Mouse (Mus musculus) heart, postnatal 4 days (tissue): ENCODE data around the gene Fgf8. TPM values are rescaled to one million over a fixed set of nuclear protein-coding genes. Genes with fewer than 3 reads are reported as not detected.

Experiments used
- DNase-seq: peaks from one replicate; pipeline ENCODE4 v3.0.0; 2021
- total RNA-seq, 2 experiments: library from RNA; stranded (reverse); gene quantifications; 2 replicates each; pipeline ENCODE4 v1.2.3; 2021

Gene Fgf8
- total RNA-seq, 2 experiments from 2014 or later, result 0.45 TPM; not detected in 1

DNA sequence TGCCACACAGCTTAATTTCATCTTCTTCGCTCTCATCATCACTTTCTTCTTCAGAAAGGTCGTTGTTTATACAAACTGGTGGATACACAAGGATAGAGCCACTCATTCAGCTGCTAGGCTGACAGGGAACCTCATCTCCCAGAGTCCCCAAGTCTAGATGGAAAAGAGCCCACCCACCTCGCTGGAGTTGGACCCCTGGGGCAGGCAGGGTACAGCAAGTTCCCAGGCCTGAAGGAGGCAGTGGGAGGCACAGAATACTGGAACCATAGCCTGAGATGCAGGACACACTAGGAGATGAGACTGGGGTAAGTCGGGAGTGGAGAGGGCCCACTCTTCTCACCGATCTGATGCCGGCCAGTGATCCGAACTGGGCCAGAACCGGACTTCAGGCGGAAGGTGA, 5.5 kb upstream of the Fgf8 start:
- no peak for DNase-seq

DNA sequence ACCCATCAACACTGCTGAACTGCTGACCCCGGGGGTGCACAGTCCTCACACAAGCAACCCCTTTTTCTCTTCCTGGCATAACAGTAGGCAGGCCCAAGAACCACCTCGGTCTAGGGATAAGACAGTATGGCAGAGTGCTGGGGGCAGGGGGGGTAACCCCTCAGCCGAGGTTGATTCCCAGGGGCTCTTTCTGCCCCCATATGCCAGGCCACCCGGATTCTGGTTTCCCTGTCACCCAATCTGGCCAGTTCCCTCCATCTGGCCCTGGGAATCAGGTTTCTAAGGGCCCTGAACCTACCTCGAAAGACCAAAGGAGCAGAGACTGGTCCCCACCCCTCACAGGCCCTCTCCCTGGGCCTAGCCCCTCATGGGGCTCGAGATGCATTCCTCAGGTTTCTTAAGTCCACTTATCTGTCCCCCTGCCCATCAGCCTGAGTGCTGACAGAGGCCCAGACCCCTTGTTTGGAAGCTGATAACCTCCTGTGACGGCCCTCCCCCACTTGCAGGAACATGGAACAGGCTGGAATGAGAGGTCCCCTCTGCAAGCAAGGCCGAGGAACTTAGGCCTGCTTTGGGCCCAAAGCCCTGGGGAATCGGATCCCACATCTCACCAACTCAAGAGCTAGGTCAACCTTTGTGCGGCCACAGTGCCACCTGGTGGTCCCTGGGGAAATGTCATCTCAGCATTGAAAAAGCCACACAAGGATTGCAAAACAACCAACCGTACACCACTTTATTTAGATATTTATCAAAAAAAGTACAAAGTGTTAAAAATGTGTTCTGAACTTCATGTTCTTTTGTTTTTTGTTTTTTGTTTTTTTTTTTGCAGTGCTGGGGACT, 4.5 kb upstream of the Fgf8 start:
- DNase-seq, result peak; percentile 90

DNA sequence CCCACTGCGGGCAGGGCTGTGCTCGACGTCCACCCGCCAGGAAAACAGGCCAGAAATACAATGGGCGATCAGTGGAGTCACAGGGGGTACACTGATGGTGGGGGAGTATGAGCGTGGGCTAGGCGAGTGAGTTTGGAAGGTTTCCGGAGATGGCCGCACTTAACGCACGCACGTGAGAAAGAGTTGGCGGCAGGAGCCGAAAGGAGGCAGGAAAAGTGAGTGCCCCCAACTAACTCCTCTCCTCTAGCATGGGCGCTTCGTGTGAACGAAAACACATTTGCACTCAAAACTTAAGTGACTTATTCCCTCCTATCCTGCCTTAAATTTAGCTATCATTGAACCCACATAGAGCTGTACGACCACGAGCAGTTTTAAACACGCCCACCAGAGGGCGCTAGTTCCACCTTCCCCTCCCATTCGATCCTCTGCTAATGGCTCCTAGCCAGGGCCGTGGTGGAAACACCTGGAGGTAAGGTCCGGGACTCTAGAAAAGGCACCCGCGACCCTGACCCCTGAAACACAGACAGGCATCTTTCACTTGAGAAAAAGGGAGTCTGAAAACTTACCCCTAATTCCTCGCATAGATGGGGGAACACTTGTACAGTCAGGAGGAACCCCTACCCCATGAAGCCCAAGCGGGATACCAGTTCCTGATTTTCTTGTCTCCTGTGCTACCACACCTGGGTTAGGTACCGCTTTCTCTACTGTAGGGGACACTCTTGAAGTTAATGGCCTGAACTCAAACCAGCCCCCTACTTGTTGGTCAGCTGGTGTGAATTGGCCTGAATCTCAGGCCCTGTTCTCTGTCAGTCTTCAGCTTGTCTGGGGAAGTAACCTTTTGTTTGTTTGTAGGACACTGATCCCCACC, 3.7 kb upstream of the Fgf8 start:
- peak; percentile 84 for DNase-seq

DNA sequence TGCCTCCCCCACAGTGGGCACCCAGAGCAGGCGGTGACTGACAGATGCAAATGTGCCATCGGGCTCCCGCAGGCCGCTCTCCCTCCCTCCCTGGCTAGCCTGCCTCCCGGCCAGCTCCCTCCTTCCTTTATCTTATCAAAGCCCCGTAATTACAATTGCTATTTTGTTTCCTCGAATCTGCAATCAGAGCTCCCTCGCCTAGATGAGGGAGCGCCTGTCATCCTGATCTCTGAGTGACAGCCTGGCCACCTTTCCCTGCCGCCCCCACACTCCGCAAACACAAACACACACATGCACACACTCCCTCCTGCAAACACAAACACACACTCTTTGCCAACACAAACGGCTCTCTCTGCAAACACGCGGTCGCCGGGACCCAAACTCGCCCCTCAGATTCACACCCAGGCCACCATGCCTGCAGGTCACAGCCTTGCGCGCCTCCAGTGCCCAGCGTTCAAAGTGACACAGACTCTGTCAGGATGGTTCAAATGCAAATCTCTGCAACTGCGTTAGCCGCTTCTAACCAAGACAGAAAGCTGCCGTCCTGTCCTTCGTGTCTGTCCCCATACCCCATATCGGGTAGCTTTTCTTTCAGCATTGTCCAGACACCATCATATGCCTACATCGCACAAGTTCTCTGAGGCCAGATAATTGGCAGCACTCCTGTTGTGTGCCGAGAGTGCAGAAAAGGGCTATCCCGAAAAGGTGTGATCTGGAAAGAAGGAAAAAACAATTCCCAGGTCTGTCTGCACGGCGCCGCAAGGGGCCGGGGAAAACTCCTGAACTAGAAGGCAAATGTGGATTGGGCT, 2.8 kb upstream of the Fgf8 start:
- no peak for DNase-seq

GRCm38 (mm10) chr19:45743619-45744018, 904 bp upstream of the Fgf8 start:
- no peak for DNase-seq

DNA sequence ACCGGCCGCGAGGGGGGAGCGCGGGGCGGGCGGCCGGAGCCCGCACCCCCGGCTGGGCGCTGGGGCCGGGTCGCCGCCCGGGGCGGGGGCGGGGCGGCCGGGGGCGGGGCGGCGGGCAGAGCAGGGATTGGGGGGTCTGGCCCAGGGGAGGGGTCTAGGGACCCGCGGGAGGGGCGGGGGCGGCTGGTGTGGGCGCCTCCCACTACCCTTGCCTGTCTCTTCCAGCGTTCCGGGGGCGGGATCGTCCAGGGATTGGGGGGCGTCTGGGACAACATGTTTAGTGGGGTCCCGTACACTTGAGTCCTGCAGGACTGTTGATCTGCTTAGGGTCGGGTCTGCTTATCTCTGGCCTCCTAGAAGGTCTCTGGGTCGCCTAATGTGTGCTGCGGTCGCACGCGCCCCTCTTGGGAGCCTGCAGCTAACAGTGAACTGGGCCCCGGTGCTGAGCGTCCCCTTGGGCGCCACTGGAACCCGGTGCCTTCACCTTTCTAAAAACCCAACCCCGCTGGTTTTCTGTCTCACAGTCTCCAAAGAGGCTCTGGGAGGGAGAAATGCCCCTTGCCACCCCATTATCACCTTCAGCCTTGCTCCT, 365 bp upstream of the Fgf8 start:
- no peak for DNase-seq

DNA sequence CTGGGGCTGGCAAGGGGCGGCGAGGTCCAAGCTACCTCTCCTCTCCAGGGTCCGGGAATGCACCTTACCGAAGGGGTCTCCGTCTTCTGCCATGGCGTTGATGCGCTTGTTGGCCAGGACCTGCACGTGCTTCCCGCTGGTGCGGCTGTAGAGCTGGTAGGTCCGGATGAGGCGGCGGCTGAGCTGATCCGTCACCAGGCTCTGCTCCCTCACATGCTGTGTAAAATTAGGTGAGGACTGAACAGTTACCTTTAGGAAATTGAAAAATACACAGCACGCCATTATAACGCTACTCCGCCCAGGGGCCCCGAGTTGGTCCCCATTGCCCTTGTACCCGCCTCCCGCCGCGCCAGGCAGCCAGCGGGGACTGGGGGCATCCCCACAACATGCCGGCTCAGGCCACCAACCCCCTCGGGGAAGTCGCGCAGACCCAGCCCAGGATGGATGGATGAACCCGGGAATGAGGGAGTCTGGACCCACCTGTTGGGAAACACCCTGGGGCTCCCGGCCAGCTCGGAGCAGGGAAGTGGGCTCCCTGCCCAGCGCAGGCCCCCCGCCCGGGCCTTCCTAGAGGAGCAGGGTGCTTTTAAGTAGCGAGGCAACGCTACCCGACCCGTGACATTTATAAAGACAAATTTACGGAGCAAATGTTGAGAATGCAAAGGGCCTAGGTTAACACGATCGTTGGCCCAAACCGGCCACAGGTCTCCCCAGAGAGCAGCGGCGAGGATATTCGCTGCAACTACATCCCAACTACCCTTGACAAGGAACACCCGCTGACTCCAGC, 1.1 kb downstream of the Fgf8 start:
- no peak for DNase-seq

DNA sequence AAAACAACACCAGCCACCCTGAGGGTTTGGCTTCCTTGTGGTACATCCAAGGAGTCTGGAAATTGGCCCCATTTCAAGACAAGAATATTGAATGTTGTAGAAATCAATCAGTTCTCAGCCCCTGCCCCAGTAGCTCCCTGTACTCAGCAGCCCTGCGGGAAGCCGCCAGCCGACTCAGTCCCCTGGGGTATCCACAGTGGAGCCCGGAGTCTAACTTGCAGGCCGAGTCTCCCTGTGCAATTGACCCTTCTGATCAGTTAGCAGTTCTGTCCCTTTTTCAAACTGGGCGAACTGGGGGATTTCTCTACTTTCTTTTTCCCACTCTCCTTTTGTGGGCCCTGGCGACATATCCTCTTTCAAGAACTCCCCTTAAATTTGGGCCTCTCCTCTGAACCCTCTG, 1.9 kb downstream of the Fgf8 start:
- DNase-seq, result no peak

GRCm38 (mm10) chr19:45740233-45740632, 2.5 kb downstream of the Fgf8 start:
- no peak for DNase-seq

GRCm38 (mm10) chr19:45738521-45738920, 4.2 kb downstream of the Fgf8 start:
- DNase-seq, result no peak

- DNase-seq, result no peak
Observed at GRCm38 (mm10) chr19:45737846-45738484, 4.8 kb downstream of the Fgf8 start.

GRCm38 (mm10) chr19:45737208-45737845, 5.4 kb downstream of the Fgf8 start:
- DNase-seq, result no peak

DNA sequence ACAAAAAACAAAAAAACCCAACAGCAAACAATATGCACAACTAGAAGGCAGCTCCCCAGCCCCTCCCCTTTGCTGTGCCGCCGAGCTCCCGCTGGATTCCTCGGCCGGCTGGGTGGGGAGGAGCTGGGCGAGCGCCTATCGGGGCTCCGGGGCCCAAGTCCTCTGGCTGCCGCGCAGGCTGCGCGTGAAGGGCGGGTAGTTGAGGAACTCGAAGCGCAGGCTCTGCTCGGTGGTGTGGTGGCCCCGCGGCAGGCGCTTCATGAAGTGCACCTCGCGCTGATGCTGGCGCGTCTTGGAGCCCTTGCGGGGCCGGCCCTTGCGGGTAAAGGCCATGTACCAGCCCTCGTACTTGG, 5.9 kb downstream of the Fgf8 start:
- DNase-seq, result peak; percentile 71

DNA sequence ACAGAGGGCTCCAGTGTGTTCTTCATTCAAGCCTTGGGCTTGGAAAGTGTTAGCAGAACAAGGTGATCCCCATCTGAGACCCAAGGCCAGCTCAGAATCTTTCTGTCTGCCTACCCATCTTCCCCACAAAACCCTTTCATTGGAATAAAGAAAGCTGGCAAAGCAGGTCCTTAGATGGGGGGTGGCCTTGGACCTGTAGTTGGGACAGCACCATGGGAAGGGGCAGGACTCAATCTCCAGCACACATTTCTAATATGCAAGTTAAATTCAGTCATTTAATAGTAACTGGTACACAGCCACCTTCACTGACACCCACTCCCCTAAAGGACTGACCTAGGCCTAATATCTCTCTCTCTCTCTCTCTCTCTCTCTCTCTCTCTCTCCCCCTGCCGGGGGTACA, 6.5 kb downstream of the Fgf8 start:
- no peak for DNase-seq

GRCm38 (mm10) chr19:45734762-45735161, 8.0 kb downstream of the Fgf8 start:
- DNase-seq, result no peak

DNA sequence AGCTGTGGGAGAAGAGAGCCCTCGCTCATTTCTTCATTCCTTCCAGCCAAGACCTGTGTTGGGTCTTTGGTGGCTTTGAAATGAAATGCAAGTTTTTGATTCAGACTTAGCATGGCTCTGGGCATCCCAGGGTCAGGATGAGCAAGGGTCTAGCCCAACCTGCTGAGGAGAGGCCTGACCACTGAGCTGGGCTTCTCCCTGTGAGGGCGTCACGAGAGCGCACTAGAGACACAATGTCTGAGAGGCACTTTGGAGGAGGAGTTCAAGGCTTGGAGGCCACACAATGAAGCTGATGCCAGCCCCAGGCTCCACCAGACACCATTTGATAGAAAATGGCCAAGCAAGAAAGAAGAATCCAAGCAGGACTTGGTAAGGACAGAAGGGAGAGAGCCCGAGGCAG, 8.5 kb downstream of the Fgf8 start:
- DNase-seq, result no peak

DNA sequence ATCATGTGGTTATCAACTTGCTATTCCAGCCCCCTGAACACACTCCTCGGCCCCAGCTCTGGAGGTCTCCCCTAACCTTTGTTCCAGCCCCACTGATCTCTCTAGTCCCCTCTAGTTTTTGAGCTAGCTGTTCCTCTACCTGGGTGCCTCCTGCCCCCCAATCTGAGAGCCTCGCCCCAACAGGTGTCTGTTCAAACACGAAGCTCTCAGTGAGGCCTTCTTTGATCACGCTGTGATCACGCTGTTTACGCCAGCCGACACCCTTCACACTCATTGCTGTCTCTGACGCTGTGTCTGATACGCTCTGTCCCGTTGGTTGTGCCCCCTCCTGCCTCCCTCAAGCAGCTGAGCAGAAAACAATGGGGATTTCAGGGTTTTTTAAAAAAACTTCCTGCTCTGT, 9.2 kb downstream of the Fgf8 start:
- DNase-seq, result no peak

DNA sequence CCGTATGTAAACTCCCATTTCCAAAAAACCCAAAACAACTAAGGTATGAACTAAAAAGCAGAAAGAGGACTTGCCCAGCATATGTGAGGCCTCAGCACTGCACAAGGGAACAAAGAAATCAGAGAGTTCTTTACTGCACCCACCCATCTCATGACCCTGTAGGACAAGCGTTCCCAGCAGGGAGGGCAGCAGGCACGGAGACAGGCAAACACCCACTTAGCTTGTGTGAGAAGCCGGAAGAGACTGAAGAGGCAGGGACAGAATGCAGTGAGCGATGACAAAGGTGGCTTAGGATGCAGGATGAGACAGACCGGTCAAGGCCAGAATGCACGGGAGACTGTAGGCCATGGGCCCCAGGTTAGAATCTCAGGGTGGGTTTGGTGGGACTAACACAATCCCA, 11.1 kb downstream of the Fgf8 start:
- no peak for DNase-seq

- DNase-seq, result no peak
Observed at GRCm38 (mm10) chr19:45730042-45730441, 12.7 kb downstream of the Fgf8 start.

- no peak for DNase-seq
Observed at GRCm38 (mm10) chr19:45727231-45727630, 15.5 kb downstream of the Fgf8 start.
